Mouse (Mus musculus) urinary bladder, adult 2 months (tissue): ENCODE results near the gene Ube2l3. TPM values are rescaled to one million over a fixed set of nuclear protein-coding genes. Genes with fewer than 3 reads are reported as not detected.

Experiments
- DNase-seq: peaks from one replicate; pipeline ENCODE4 v3.0.0; 2022; ENCODE audit warnings: low spot score
- polyA plus RNA-seq: library from polyadenylated mRNA; depleted of rRNA; stranded (reverse); fragments of >200 nt; gene quantifications from 2 replicates; pipeline ENCODE4 v1.2.3, GENCODE M21; 2012; rRNA removed

The Ube2l3 gene
- polyA plus RNA-seq, 1 experiment, result 105 TPM

DNA sequence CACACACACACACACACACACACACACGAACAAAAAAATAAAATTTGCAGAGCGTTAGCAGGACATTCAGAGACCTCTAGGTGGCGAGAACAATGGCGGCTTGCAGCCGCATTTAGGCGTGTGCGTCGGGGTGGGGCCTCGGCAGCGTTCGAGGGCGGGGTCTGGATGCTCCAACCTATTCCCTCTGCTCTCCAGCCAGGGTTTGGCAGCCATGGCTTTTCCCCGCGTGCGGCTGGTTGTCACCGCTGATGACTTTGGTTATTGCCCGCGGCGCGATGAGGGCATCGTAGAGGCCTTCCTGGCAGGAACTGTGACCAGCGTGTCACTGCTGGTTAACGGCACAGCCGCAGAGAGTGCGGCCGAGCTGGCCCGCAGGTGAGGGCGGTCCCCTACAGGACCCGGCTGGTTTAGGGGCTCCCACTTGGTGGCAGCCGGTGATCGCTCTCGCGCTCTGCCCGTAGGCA is 55.6 kb downstream of the Ube2l3 start, which contains the start of gene Ccdc116:
TSS of gene Ccdc116 (minus strand) at position 458 of the 464 bp plus-strand sequence.
- DNase-seq, result peak; percentile 42

DNA sequence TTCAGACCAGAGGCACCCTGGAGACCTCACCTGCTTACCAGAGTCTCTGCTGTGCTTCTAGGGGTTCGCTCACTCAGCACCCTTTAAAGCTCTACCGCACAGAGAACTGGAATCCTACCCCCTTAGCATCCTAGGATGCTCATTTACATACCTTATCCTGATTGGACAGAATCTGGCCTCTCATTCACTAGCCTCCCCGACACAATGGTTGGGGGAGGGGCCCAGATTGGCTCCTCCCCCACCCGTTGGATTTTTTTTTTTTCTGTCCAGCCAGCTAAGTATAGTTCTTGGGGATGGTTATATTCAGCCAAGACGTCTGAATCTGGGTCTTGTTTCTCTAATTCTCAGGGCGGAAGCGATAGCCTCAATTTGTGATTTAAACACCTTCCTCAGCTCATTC is 58.1 kb downstream of the Ube2l3 start, which contains the start of gene Ydjc:
TSS of gene Ydjc (plus strand) at position 283 of the 400 bp plus-strand sequence.
- DNase-seq, result no peak

DNA sequence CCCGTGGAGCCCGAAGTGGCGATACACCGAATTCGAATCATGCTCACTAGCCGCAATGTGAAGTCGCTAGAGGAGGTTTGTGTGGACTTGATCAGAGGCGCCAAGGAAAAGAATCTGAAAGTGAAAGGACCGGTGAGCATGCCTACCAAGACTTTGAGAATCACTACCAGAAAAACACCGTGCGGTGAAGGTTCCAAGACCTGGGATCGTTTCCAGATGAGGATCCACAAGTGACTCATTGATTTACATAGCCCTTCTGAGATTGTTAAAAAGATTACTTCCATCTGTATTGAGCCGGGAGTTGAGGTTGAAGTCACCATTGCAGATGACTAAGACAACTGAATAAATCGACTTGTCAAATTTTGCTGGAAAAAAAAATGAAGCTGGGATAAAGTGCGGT is 65.1 kb downstream of the Ube2l3 start:
- no peak for DNase-seq

DNA sequence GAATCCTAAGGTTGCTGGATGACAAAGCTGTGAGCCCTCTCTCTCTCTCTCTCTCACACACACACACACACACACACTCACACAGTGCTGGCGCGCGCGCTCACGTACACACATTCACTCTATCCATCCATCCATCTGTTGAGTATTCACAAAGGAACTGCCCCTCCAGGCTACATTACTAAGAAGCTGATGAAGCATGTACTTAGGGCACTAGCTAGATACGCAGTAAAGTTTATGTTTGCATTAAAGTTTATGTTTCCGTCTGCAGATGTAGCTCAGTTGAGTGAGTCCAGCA is 69.6 kb downstream of the Ube2l3 start:
- no peak for DNase-seq

DNA sequence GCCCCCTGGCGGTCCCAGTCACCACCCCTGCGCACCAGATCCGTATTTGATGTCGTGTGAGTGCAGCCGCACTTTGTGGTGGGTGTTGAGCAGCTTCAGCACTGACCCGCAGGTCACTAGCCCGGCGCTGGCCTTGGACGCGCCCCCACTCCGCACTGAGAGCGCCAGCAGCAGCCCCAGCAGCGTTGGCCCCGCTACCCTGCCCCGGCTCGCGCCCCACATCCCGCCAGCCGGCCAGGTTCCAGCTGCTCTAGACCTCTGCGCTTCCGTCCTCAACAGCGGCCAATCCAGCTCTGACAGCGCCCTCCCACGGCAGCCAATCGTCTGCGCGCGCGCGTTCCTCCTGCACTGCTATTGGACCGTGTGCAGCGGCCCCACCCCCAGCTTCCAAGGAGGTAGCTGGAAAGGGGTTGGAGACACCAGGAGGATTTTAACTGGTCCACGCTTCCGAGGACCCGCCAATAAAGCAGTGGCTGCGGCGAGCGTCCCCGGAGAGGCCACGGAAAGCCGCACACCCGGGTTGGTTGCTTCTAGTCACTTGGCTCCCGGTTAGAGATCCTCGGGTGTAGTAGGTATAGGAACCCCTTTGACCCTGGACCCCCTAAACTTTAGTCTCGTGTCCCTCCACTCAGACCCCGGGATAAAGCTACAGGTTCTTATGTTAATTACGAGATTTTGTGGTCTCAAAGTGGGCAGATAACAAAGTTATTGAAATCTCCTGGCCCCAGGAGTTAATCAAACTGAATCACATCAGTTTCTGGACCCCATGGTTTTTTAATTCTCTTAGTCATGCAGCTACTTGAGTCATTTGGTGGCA is 70.2 kb downstream of the Ube2l3 start, which contains the start of gene Sdf2l1:
TSS of gene Sdf2l1 (minus strand) at position 295 of the 817 bp plus-strand sequence.
- peak; percentile 87 for DNase-seq

DNA sequence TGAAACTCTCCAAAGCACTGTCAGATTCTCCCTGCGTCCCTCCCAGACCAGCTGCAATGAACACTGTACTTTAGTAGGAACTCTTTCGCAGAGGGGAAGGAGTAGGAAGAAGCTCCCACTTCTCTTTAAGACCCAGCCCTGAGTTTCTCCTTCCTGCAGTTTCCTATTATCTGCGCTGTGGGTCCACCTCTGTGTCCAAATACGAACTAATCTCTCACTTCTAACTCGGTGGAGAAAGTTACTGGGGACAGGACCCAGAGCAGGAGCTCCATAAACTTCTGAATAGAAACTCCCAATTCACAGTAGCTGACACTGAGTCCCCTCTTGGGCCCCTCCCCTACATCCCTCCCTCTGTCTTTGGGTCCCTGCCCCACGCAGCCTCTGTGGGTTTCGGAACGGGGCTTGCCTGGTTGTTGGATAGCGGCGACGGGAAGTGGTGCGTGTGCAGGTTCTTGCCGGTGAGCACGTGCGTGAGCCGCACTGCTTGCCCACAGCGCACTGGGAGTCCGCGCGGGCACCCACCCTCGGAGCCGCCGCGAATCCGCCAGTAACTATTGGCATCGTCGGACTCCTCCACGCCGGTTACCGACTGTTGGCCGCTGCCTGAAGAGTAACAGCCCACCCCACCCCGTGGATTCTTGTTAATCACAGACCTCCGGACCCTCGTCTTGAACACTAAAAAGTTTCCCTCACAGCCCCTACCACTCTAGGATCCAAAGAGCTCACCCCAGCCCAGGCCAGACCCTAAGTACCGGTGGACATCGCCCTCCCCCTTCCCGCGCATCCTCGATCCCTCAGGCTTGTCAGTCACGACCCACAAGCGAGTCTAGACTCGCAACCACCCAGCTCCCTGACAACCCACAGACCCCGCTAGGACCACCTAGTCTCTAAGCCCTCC is 71.0 kb downstream of the Ube2l3 start:
- no peak for DNase-seq

DNA sequence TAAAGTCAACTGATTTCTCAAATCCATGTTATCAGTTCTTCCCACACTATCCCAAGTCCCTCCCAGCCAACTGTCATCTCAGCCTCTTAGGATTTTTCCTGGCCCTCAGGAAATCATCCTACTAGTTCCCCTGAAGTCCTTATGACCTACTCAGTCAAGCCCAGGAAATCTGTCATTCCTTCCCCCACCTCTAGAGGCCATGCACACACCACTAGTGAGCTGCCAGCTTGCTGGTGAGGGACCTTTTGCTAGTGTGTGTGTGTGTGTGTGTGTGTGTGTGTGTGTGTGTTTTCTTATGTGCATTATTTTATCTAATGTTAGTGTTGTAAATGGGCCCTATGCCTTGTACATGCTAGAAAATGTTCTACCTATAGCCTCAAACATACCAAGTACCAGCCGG is 75.2 kb downstream of the Ube2l3 start:
- no peak for DNase-seq

DNA sequence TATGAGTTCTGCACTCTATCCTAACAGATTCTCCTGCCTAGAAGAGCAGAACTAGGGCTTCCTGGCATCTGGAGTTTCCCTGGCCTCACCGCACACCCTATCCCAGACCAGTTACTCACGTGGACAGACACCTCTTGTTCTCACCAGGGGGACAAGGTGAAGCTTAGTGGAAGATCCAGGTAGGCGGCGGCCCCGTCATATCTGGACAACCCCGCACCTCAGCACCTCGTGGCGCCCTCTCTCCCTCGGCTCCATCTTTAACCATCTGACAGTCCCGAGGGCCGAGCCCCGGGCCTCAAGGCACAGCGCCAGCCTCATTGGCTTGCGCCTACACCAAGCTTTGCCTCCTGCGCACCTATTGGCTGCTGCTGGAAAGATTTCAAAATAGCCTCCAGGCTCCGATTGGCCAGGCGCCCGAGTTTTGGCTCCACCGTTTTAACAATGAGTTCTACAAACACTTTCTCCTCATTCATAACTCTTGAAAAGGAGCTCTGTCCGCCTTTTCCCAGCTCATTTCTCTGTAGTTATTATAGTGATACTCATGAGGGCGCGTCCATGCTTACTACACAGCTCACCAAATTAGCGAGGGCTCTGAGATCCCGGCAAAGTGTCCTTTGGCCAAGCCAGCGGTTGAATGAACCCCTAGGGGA is 77.5 kb downstream of the Ube2l3 start, which contains the start of gene 2610318N02Rik:
TSS of gene 2610318N02Rik (minus strand) at position 297 of the 650 bp plus-strand sequence.
- DNase-seq, result peak; percentile 42

DNA sequence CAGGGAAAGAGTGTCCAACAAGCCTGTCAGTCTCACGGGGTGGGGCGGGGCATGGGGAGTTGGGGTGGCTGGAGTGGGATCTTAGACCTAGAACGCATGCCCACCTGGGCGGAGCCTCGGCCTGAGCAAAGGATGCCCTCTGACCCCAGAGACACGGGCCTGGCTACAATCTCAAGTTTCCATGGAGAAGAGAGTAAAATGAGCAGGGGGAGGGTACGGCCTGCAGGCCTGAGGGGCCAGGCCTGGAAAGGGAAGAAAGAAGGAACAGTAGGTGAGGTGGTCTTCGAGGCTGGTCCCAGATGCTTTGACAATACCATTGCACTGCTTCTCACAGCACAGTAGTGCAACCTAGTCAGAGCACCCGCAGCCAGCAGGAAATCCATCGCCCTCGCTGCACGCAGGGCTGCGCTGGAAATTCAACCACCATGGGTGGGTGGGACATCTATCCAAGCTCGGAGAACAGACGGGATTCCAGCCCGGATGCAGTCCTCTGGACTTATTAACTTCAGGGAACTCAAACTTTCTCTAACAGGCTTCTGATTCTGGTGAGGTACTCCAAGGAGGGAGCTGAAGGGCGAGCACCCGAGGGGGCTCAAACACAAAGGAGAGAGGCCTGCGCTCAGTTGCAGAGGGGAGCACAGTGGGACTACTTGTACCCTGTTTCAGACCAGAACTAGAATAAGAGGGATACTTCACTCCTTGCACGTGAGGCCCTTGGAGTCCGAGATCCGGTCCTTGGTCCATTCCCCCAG is 78.2 kb downstream of the Ube2l3 start:
- no peak for DNase-seq

DNA sequence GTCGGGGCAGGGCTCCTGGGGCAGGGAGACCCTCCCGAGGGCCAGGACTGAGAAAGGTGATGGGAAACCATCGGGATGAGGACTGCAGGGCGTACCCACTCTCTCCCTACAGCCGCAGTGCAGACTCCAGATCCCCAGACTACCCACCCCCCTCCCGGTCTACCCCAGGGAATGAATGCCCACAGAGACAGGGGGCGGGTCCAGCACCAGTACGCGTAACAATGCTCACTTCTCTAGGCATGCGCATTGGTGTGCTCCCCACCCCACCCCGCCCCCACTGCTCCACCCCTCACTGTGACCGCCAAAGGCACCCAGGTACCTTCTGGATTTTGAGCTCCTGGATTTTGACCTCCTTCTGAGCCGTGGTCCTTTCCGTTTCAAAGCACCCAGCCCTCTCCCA is 80.9 kb downstream of the Ube2l3 start:
- no peak for DNase-seq

DNA sequence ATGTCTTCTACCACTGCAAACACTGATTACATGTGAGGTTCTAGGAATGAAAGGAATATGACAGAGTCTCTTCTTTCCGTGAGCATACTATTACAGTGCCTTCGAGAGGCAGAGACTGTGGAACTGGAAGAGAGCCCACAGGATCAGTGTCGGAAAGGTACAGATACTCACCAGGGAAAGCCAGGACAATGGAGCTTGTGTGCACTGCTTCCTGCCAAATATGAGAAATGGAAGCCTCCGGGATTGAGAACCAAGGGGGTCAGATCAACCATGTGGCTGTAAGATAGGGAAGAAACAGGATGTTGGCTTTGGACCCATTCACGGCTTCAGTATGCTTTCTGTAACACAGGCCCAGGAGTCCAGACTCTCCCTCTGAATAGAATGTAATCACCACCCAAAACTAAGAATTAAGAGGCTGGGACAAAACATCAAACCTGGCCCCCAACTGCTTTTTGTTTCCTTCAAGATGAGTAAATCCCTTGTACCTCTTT is 85.1 kb downstream of the Ube2l3 start:
- no peak for DNase-seq

DNA sequence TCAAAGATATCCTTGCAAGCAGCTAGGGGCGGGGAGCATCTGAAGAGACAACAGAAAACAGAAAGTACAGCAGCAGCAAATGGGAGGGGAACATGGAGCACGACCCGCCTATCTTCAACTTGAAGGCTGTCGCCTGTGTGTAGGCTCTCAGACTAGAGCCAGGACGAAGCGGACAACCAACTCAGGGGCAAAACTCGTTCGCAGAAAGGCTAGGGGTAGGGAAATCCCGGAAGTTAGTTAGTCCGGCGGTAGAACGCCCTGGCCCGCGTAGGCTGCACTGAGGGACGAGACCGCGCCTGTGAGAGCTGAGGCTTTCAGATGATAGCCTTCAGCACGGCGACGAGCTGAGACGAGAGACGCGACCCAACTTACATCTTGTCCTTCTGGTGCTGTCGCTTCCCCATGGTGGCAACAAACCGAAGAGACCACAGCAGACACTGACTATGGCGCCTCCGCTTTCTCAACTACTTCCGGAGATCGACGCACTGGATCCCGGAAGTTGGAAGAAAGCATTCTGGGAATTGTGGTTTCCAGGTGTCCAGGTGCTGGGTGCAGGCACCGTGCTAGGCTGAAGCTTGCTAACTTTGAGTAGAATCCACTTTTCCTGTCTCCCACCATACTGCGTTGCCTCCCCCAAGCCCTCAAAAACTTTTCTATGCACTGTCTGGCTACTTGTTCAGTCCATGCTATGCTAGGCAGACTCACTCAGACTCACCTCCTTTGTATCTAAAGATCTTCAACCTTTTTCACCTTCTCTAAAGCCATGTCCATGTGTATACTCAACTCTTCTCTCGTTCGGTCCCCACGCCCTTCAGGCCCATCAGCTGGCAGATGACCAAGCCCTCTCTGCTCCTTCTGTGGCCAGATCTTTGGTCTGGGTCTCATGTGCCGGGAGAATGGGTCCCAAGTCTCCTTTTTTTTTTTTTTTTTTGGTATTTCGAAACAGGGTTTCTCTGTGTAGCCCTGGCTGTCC is 91.4 kb downstream of the Ube2l3 start, which contains the start of gene Ppil2:
TSS of gene Ppil2 (minus strand) at position 487 of the 973 bp plus-strand sequence.
- no peak for DNase-seq

DNA sequence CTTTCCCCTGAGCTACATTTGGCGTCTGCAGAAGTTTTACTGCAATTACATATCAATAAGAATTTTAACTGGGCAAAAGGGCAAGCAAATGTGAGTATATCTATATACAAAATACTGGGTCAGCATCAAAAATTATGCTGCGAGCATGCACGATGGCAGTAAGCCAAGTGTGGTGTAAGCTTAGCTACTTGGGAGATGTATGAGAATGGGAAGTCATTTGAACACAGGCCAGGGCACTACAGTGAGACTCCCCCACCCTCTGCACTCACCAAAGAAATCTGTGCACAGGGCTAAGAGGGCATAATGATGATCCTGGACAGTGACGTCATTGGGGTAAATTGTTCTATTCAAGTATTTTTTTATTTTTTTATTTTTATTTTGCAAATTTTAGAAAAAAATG is 97.8 kb downstream of the Ube2l3 start:
- DNase-seq, result no peak

DNA sequence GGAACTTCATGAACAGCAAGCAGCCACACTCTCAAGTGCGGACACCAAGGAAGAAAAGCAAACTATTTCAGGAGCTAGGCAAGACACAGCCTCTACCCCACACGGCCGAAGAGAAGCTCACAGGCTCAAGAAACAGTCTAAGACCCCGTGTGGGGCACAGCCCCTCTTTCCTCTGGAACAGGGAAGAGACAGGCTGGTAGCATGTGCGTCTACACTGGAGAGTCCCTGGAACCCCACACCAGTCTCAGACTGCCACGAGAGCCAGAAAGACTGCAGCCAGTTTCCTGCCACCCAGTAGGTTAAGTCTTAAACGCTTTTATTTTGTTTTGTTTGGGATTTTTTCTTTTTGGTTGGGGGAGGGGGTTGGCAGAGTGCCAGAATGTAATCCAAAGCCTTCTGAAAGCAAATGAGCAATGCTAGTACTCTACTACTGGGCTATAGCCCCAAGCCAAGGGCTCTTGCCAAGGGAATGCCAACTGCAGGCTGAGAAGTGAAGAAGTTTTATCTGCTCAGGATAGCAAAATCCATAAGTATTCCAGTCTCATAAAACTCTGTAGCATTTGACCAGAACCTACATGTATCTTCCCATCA is 99.7 kb downstream of the Ube2l3 start:
- no peak for DNase-seq

Other genes with a start within 250 kb of the Ube2l3 start
- 122 and 134 TPM in 2 replicates for gene Mapk1, start 219.3 kb downstream of the Ube2l3 start, polyA plus RNA-seq
- gene Ypel1, start 133.0 kb downstream of the Ube2l3 start, polyA plus RNA-seq, result 4.2 and 4.5 TPM in 2 replicates
- gene Ppil2, start 91.4 kb downstream of the Ube2l3 start, polyA plus RNA-seq, result 86.8 and 97.1 TPM in 2 replicates
- 0.50 and 0.74 TPM in 2 replicates for gene 2610318N02Rik, start 77.5 kb downstream of the Ube2l3 start, polyA plus RNA-seq
- gene Sdf2l1, start 70.3 kb downstream of the Ube2l3 start, polyA plus RNA-seq, result 16.1 and 17.9 TPM in 2 replicates
- 8.3 and 11.9 TPM in 2 replicates for gene Ydjc, start 58.0 kb downstream of the Ube2l3 start, polyA plus RNA-seq
- gene Ccdc116, start 55.4 kb downstream of the Ube2l3 start, polyA plus RNA-seq, result 4.9 and 5.5 TPM in 2 replicates
- gene Rimbp3, start 6.0 kb upstream of the Ube2l3 start, polyA plus RNA-seq, result 0.26 and 0.37 TPM in 2 replicates
- gene Hic2, start 30.9 kb upstream of the Ube2l3 start, polyA plus RNA-seq, result 3.5 and 4.7 TPM in 2 replicates
- 30.4 and 31.6 TPM in 2 replicates for gene Tmem191c, start 73.4 kb upstream of the Ube2l3 start, polyA plus RNA-seq
- 0.19 and 0.24 TPM in 2 replicates for gene Serpind1, start 128.7 kb upstream of the Ube2l3 start, polyA plus RNA-seq
- gene Snap29, start 203.3 kb upstream of the Ube2l3 start, polyA plus RNA-seq, result 8.4 and 14.1 TPM in 2 replicates
- 70.4 and 75.5 TPM in 2 replicates for gene Pi4ka, start 203.7 kb upstream of the Ube2l3 start, polyA plus RNA-seq
- 19.2 and 19.3 TPM in 2 replicates for gene Crkl, start 249.3 kb upstream of the Ube2l3 start, polyA plus RNA-seq